Mouse (Mus musculus): ENCODE data around the gene Gm10644. TPM values are rescaled to one million over a fixed set of nuclear protein-coding genes. Genes with fewer than 3 reads are reported as not detected.

Gm10644 gene
- polyA plus RNA-seq, 1 experiment from 2014 or later = 1.0 TPM

DNA sequence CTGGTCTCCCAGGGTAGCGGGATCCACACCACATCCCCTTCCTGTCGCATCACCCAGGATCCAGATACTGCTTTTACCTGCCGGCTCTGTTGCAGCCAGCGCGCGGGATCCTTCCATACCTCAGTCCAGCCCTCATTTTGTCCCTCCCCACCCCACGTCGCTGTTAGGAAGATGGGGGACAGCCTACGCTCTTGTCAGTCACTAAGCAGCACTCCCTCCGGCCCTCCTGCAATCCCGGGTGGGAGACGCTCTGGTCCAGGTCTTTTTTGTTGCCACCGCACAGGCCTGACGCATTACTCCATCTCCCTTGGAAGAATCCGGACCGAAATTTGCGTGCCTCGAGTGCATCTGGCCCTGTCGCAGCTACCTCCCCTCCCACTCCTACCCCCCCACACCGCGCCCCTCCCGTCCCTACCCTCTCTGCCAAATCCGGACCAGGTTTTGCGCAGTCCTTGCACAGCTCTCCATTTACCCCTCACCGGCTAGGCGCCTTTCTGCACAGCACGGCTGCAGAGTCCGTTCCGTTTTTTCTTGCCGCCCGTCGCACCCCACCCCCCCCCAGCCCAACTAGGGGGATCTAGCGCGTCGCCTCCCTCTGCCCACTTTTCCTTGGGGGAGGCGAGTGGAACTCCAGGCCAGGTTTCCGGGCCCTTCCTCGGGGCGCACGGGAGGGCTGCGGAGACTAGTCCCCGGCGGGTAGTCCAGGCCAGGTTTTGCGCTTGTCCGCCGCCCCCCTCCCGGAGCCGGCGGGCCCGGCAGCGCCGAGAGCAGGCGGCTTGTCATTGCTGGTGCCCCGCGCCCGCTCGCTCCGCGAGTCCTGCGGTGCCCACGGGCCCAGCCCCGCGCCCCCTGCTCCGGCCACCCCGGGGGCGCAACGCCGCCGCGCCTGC, 55.4 kb downstream of the Gm10644 start, which contains the start of gene Adgrl1:
Gene Adgrl1 (plus strand): TSS at position 743 of the 890 bp plus-strand sequence.
- Histone ChIP-seq H3K27me3 (replicated peaks; ENCODE audit: low read depth, poor library complexity, severe bottlenecking) (peaks cover 37% of the 10 kb centered on the region), H3K9me3 (no peaks in the 10 kb centered on the region), H3K36me3 (replicated peaks) (no peaks in the 10 kb centered on the region), H3K27ac (replicated peaks) (peak within 1 kb of the TSS; percentile 94), H3K4me1 (peaks cover 68% of the 10 kb centered on the region), H3K4me3 (peak within 1 kb of the TSS; percentile 93)
- under 1% methylated on average over 70 of the region's 70 CpGs for WGBS
- DNase-seq (ENCODE audit: low spot score) = peak; percentile 97

DNA sequence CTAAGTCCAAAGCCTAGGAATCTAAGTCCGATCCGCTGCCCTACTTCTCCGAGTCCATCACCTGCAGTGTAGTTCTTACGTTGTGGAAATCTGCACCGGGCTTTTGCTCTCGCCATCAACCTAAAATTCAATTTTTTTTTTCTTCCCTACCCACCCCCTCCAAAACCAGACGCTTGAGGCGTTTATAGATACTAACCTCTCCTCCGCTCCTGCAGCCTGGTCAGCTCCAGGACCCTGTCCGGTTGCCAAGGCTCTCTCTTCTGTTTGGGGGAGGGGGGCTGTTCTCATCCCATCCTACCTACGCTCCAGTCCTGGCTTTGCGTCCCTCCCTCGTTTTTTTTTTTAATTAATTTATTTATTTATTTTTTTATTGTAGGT, 56.0 kb downstream of the Gm10644 start:
- no peaks in the 10 kb centered on the region for H3K36me3 ChIP-seq (replicated peaks)
- peak overlapping the region; percentile 94 for H3K27ac ChIP-seq (replicated peaks)
- H3K4me1 ChIP-seq = peaks cover 61% of the 10 kb centered on the region
- DNase-seq (ENCODE audit: low spot score) = peak; percentile 82
- peaks cover 44% of the 10 kb centered on the region for H3K27me3 ChIP-seq (replicated peaks; ENCODE audit: low read depth, poor library complexity, severe bottlenecking)
- H3K9me3 ChIP-seq = no peaks in the 10 kb centered on the region
- under 1% methylated on average over 13 of the region's 13 CpGs for WGBS
- peak overlapping the region; percentile 93 for H3K4me3 ChIP-seq

DNA sequence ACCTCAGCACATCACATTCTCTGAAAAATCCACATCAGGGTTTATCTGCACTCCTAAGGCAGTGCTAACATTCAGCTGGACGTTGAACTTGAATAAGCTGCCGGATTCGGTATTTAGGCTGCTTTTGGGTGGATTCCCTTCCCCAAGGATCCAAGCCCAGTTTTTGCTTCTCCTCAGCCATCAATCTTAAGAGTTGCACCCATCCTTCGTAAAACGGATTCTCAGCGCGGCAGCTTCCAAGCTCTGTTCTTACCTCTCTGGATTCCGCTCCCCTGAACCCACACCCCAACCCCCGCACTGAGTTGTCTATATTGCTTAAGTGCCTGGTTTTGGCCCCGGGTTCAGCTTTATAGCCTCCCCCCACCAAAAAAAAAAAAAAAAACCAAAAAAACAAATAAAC, 56.5 kb downstream of the Gm10644 start:
- Histone ChIP-seq H3K27ac (replicated peaks) (peak overlapping the region; percentile 94), H3K36me3 (replicated peaks) (no peaks in the 10 kb centered on the region), H3K27me3 (replicated peaks; ENCODE audit: low read depth, poor library complexity, severe bottlenecking) (peaks cover 49% of the 10 kb centered on the region), H3K9me3 (no peaks in the 10 kb centered on the region), H3K4me3 (peak overlapping the region; percentile 93), H3K4me1 (peaks cover 56% of the 10 kb centered on the region)
- WGBS = 7% methylated on average over 10 of the region's 10 CpGs
- DNase-seq (ENCODE audit: low spot score) = peak; percentile 38

DNA sequence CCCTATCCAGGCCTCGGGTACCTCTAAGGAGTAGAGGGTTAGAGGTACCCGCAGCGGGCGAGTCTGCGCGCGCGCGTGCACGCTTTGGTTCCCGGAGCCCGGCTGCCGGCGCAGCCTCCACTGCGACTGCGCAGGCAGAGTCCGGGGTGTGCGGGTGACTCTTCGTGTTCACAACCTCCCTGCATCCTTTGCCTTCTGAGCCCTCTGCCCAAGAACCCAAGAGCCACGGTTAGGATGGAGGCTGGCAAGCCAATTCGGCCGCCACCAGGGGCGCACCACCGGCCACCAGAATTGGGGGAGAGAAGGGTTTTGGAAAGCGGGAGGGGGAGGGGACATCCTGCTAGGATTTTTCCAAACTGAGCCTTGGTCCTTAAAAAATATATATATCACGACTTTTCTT, 57.8 kb downstream of the Gm10644 start:
- peak; percentile 83 for DNase-seq (ENCODE audit: low spot score)
- H3K27ac ChIP-seq (replicated peaks) = peak overlapping the region; percentile 42; the same call in 1 of the 2 replicates
- H3K9me3 ChIP-seq = no peaks in the 10 kb centered on the region
- H3K36me3 ChIP-seq (replicated peaks) = no peaks in the 10 kb centered on the region
- H3K27me3 ChIP-seq (replicated peaks; ENCODE audit: low read depth, poor library complexity, severe bottlenecking) = peaks cover 60% of the 10 kb centered on the region
- H3K4me3 ChIP-seq = peak overlapping the region; percentile 53
- H3K4me1 ChIP-seq = peaks cover 44% of the 10 kb centered on the region
- 2% methylated on average over 26 of the region's 26 CpGs for WGBS

DNA sequence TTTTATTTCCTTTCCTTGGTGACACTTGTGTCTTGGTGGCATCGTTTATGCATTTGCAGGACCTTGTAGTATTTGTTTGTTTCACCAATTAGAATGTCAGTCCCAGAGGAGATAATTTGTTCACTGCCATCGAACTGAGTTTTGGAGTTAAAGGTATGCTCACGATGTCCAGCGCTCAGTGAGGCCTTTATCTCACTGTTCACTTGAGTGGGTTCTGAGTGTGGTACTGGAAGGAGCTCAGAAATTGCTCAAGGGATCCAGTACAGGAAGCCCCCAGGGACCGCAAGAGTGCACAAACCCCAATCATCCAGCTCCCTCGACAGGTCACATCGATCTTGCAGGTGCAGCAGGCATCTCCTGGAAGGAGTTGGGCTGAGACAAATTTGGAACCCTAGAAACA, 58.5 kb downstream of the Gm10644 start:
- no peaks in the 10 kb centered on the region for H3K36me3 ChIP-seq (replicated peaks)
- H3K4me1 ChIP-seq = peaks cover 36% of the 10 kb centered on the region
- no peak for DNase-seq (ENCODE audit: low spot score)
- H3K27ac ChIP-seq (replicated peaks) = no peak overlapping the region
- no peak overlapping the region for H3K4me3 ChIP-seq
- no peaks in the 10 kb centered on the region for H3K9me3 ChIP-seq
- WGBS = 83% methylated on average over 7 of the region's 7 CpGs
- H3K27me3 ChIP-seq (replicated peaks; ENCODE audit: low read depth, poor library complexity, severe bottlenecking) = peaks cover 68% of the 10 kb centered on the region

DNA sequence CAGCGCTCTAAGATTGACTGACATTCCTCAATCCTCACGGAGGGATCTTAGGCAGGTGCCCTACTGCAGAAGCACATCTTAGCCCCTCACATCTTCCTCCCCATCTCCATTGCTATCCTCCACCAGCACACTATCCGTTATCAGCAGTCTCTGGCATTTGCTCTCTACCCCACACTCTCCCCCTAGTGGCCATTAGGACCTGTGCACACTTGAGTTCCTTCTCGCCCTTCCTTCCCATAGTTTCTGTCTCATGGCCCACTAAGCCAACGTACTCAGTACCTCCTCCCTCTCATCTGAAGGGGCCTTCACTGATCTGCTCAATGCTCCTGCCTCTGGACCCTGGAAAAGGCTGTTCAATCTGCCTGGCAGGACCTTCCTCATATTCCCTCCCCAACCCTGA, 59.1 kb downstream of the Gm10644 start:
- 5% methylated on average over 5 of the region's 5 CpGs for WGBS
- H3K9me3 ChIP-seq = no peaks in the 10 kb centered on the region
- DNase-seq (ENCODE audit: low spot score) = peak; percentile 54
- H3K27me3 ChIP-seq (replicated peaks; ENCODE audit: low read depth, poor library complexity, severe bottlenecking) = peaks cover 69% of the 10 kb centered on the region
- no peak overlapping the region for H3K27ac ChIP-seq (replicated peaks)
- H3K36me3 ChIP-seq (replicated peaks) = no peaks in the 10 kb centered on the region
- no peak overlapping the region for H3K4me3 ChIP-seq
- peaks cover 31% of the 10 kb centered on the region for H3K4me1 ChIP-seq

DNA sequence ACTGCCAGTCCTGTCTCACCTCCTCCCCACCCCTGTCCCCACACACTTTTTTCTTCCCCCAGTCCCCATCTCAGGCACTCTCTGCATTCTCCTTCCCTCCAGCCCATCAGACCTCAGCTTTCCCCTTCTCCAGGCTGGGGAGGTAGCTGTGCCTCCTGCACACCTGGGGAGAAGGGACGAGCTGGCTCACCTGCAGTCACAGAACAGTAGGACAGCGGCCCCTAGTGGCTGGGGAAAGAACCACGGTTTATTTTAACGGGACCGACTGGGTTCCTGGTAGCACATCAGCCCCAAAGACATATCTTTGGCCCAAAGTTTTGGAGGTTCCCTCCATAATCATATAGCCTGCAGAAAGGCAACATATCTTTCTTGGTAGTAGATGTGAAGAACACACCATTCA, 61.1 kb downstream of the Gm10644 start:
- H3K4me3 ChIP-seq = no peak overlapping the region
- peaks cover 21% of the 10 kb centered on the region for H3K4me1 ChIP-seq
- H3K9me3 ChIP-seq = no peaks in the 10 kb centered on the region
- peaks cover 69% of the 10 kb centered on the region for H3K27me3 ChIP-seq (replicated peaks; ENCODE audit: low read depth, poor library complexity, severe bottlenecking)
- no peak overlapping the region for H3K27ac ChIP-seq (replicated peaks)
- WGBS = 2% methylated on average over 5 of the region's 5 CpGs
- peak; percentile 80 for DNase-seq (ENCODE audit: low spot score)
- no peaks in the 10 kb centered on the region for H3K36me3 ChIP-seq (replicated peaks)

DNA sequence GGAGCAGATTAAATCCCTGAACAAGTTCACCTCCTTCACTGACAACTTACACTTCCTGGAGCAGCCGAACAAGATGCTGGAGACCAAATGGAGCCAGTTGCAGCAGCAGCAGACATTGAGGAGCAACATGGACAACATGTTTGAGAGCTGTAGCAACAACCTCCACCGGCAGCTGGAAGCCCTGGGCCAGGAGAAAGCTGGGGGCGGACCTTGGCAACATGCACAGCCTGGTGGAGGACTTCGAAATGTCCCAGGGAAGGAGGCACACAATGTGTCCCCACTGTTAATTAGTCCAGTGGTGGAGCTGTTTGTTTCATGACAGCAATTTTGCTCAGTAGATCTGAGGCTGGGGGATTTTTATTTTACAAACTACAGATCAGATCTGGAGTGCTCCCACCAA, 62.9 kb downstream of the Gm10644 start:
- Histone ChIP-seq H3K4me1 (peaks cover 2% of the 10 kb centered on the region), H3K36me3 (replicated peaks) (no peaks in the 10 kb centered on the region), H3K9me3 (no peaks in the 10 kb centered on the region), H3K27me3 (replicated peaks; ENCODE audit: low read depth, poor library complexity, severe bottlenecking) (peaks cover 56% of the 10 kb centered on the region), H3K4me3 (no peak overlapping the region), H3K27ac (replicated peaks) (no peak overlapping the region)
- no peak for DNase-seq (ENCODE audit: low spot score)
- 78% methylated on average over 4 of the region's 4 CpGs for WGBS

DNA sequence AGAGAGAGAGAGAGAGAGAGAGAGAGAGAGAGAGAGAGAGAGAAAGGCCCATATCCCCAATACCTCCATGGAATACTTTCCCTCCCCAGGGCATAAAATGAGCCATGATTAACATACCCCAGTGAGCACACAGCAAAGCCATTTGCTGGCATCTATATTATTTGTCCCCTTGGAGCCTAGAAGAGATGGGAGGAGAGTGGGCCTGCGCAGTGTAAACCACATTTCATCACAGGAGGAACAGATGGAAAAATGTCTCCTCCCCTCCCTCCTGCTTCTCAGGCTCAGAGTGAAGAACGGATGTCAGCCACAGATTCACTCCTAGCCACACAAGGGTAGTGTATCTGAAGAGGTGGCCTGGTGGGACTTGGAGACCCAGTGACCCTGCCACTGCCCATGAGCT, 66.6 kb downstream of the Gm10644 start:
- Histone ChIP-seq H3K4me1 (no peaks in the 10 kb centered on the region), H3K27me3 (replicated peaks; ENCODE audit: low read depth, poor library complexity, severe bottlenecking) (peaks cover 19% of the 10 kb centered on the region), H3K36me3 (replicated peaks) (no peaks in the 10 kb centered on the region), H3K4me3 (no peak overlapping the region), H3K9me3 (no peaks in the 10 kb centered on the region), H3K27ac (replicated peaks) (no peak overlapping the region)
- no peak for DNase-seq (ENCODE audit: low spot score)
- 77% methylated on average over 2 of the region's 2 CpGs for WGBS

Small RNAs within 50 kb of the gene (microRNA-seq; reads per million reads assigned to microRNA genes)
- not detected for gene Gm44330
- not detected for gene Gm44450

Other genes with a start within 250 kb of the Gm10644 start
- 286 and 311 TPM in 2 replicates for gene Ddx39, start 240.0 kb downstream of the Gm10644 start, polyA plus RNA-seq (2016; fragmentation: Nextera tagmentation; extraction: Ambion mirVana)
- 7.8 and 11.5 TPM in 2 replicates for gene Adgre5, start 213.9 kb downstream of the Gm10644 start, polyA plus RNA-seq (2016; fragmentation: Nextera tagmentation; extraction: Ambion mirVana)
- gene Adgrl1, start 55.1 kb downstream of the Gm10644 start, polyA plus RNA-seq (2016; fragmentation: Nextera tagmentation; extraction: Ambion mirVana) = 12.4 and 13.9 TPM in 2 replicates
- gene Asf1b, start 302 bp upstream of the Gm10644 start, polyA plus RNA-seq (2016; fragmentation: Nextera tagmentation; extraction: Ambion mirVana) = 95.4 and 105 TPM in 2 replicates
- 150 and 153 TPM in 2 replicates for gene Prkaca, start 17.8 kb upstream of the Gm10644 start, polyA plus RNA-seq (2016; fragmentation: Nextera tagmentation; extraction: Ambion mirVana)
- 12.1 and 12.2 TPM in 2 replicates for gene Samd1, start 42.5 kb upstream of the Gm10644 start, polyA plus RNA-seq (2016; fragmentation: Nextera tagmentation; extraction: Ambion mirVana)
- 0.60 and 1.0 TPM in 2 replicates for gene 1700067K01Rik, start 46.3 kb upstream of the Gm10644 start, polyA plus RNA-seq (2016; fragmentation: Nextera tagmentation; extraction: Ambion mirVana)
- 0.28 TPM in 1 of 2 replicates, not detected in the other for gene 2210011C24Rik, start 57.0 kb upstream of the Gm10644 start, polyA plus RNA-seq (2016; fragmentation: Nextera tagmentation; extraction: Ambion mirVana)
- 9.3 and 11.5 TPM in 2 replicates for gene Palm3, start 66.3 kb upstream of the Gm10644 start, polyA plus RNA-seq (2016; fragmentation: Nextera tagmentation; extraction: Ambion mirVana)
- 0.16 and 0.29 TPM in 2 replicates for gene Il27ra, start 87.4 kb upstream of the Gm10644 start, polyA plus RNA-seq (2016; fragmentation: Nextera tagmentation; extraction: Ambion mirVana)
- gene Rln3, start 89.8 kb upstream of the Gm10644 start, polyA plus RNA-seq (2016; fragmentation: Nextera tagmentation; extraction: Ambion mirVana) = not detected in 2 replicates
- 1.1 and 1.4 TPM in 2 replicates for gene Gm10643, start 109.9 kb upstream of the Gm10644 start, polyA plus RNA-seq (2016; fragmentation: Nextera tagmentation; extraction: Ambion mirVana)
- 9.7 TPM in 2 replicates for gene Rfx1, start 111.6 kb upstream of the Gm10644 start, polyA plus RNA-seq (2016; fragmentation: Nextera tagmentation; extraction: Ambion mirVana)
- gene Dcaf15, start 149.6 kb upstream of the Gm10644 start, polyA plus RNA-seq (2016; fragmentation: Nextera tagmentation; extraction: Ambion mirVana) = 15.9 and 18.0 TPM in 2 replicates
- 0.08 and 0.12 TPM in 2 replicates for gene Podnl1, start 170.8 kb upstream of the Gm10644 start, polyA plus RNA-seq (2016; fragmentation: Nextera tagmentation; extraction: Ambion mirVana)
- gene Cc2d1a, start 192.7 kb upstream of the Gm10644 start, polyA plus RNA-seq (2016; fragmentation: Nextera tagmentation; extraction: Ambion mirVana) = 20.4 and 21.0 TPM in 2 replicates
- gene 4930432K21Rik, start 192.8 kb upstream of the Gm10644 start, polyA plus RNA-seq (2016; fragmentation: Nextera tagmentation; extraction: Ambion mirVana) = 1.5 and 1.8 TPM in 2 replicates
- 2.4 and 3.5 TPM in 2 replicates for gene Nanos3, start 230.0 kb upstream of the Gm10644 start, polyA plus RNA-seq (2016; fragmentation: Nextera tagmentation; extraction: Ambion mirVana)